Mouse (Mus musculus) CH12.LX (cell line): ENCODE measurements around the gene Cask. TPM values are rescaled to one million over a fixed set of nuclear protein-coding genes. Genes with fewer than 3 reads are reported as not detected.
A peak's percentile ranks its signal among the peaks of the same experiment; 100 is the strongest.

Source experiments
- DNase-seq: peaks from one replicate; pipeline ENCODE4 v3.0.0-alpha.2; 2013; ENCODE audit errors: extremely low read depth
- H3K27ac ChIP-seq: 2 replicates; pipeline ENCODE4 v1.5.1; 2012; ENCODE audit warnings: low read depth, mild to moderate bottlenecking, control low read depth, moderate library complexity; ENCODE audit not compliant: insufficient read depth
- H3K27me3 ChIP-seq: replicated peaks from 2 replicates; pipeline ENCODE3; 2012; ENCODE audit warnings: inconsistent platforms
- H3K36me3 ChIP-seq, 2 experiments: replicated peaks in 1 of 2; 2 replicates each; pipeline versions ENCODE3 to v1.6.1; 2012; ENCODE audit warnings: inconsistent platforms in 1 of 2, low read length in 1 of 2, mild to moderate bottlenecking in 1 of 2, mixed read lengths in 1 of 2, moderate library complexity in 1 of 2; ENCODE audit not compliant: control insufficient read depth in 1 of 2, insufficient read depth in 1 of 2
- H3K4me1 ChIP-seq, 2 experiments: 2 replicates each; pipeline ENCODE4 v1.6.1; 2012; ENCODE audit warnings: inconsistent platforms in 1 of 2, moderate library complexity in 1 of 2; ENCODE audit not compliant: insufficient read depth in 2 of 2, control insufficient read depth in 1 of 2
- H3K4me2 ChIP-seq: 2 replicates; pipeline ENCODE4 v1.6.1; 2012; ENCODE audit warnings: low read depth, mild to moderate bottlenecking, control low read depth; ENCODE audit not compliant: poor library complexity, insufficient read depth, severe bottlenecking
- H3K4me3 ChIP-seq, 3 experiments: fragments of 150-350 bp in 1 of 3; sonication (generic) in 1 of 3; replicated peaks in 1 of 3; 2 replicates each; pipeline versions ENCODE3 to v1.5.1; 2011 to 2012; ENCODE audit warnings: low read depth in 2 of 3, low read length in 2 of 3, mild to moderate bottlenecking in 2 of 3, moderate library complexity in 2 of 3, control low read depth in 1 of 3, improper control_type of control experiment in 1 of 3, inconsistent platforms in 1 of 3, mixed read lengths in 1 of 3; ENCODE audit not compliant: poor library complexity in 1 of 3
- H3K79me2 ChIP-seq: replicated peaks from 2 replicates; pipeline ENCODE4 v1.6.1; 2012; ENCODE audit warnings: mild to moderate bottlenecking, moderate library complexity; ENCODE audit not compliant: control insufficient read depth, poor library complexity, insufficient read depth, severe bottlenecking; ENCODE audit errors: extremely low read depth
- H3K9ac ChIP-seq: 2 replicates; pipeline ENCODE4 v1.6.1; 2012; ENCODE audit warnings: low read depth, mild to moderate bottlenecking, control low read depth, moderate library complexity; ENCODE audit not compliant: insufficient read depth
- H3K9me3 ChIP-seq: replicated peaks from 2 replicates; pipeline ENCODE3; 2012; ENCODE audit warnings: low read length, inconsistent platforms, mixed read lengths
- BHLHE40 ChIP-seq: IDR thresholded peaks from 2 replicates; pipeline ENCODE4 v1.6.1; 2011; ENCODE audit warnings: mild to moderate bottlenecking, low read depth, low read length, improper control_type of control experiment
- CHD2 ChIP-seq: IDR thresholded peaks from 2 replicates; pipeline ENCODE4 v1.6.1; 2011; ENCODE audit warnings: low read length, improper control_type of control experiment
- CTCF ChIP-seq, 2 experiments: IDR thresholded peaks in 1 of 2; conservative IDR thresholded peaks in 1 of 2; 2 replicates each; pipeline ENCODE4 v1.5.1; 2011 to 2012; ENCODE audit warnings: low read depth in 2 of 2, low read length in 2 of 2, improper control_type of control experiment in 1 of 2, inconsistent platforms in 1 of 2, mild to moderate bottlenecking in 1 of 2, moderate library complexity in 1 of 2
- E2F4 ChIP-seq: IDR thresholded peaks from 2 replicates; pipeline ENCODE4 v1.6.1; 2011; ENCODE audit warnings: low read depth, low read length, improper control_type of control experiment; ENCODE audit not compliant: insufficient replicate concordance
- ELF1 ChIP-seq: IDR thresholded peaks from 2 replicates; pipeline ENCODE4 v1.6.1; 2014; ENCODE audit warnings: low read depth, mild to moderate bottlenecking, inconsistent platforms, low read length, improper control_type of control experiment
- EP300 ChIP-seq: IDR thresholded peaks from 2 replicates; pipeline ENCODE4 v1.6.1; 2011; ENCODE audit warnings: low read length, improper control_type of control experiment
- GABPA ChIP-seq: IDR thresholded peaks from 2 replicates; pipeline ENCODE4 v1.6.1; 2012; ENCODE audit warnings: low read depth, low read length, improper control_type of control experiment, inconsistent platforms; ENCODE audit not compliant: insufficient replicate concordance
- HCFC1 ChIP-seq: IDR thresholded peaks from 2 replicates; pipeline ENCODE4 v1.6.1; 2012; ENCODE audit warnings: low read depth, mild to moderate bottlenecking, inconsistent platforms, low read length, improper control_type of control experiment
- IRF4 ChIP-seq: IDR thresholded peaks from 2 replicates; pipeline ENCODE4 v1.6.1; 2014; ENCODE audit warnings: low read depth, mild to moderate bottlenecking, inconsistent platforms, low read length, improper control_type of control experiment
- JUND ChIP-seq: conservative IDR thresholded peaks from 2 replicates; pipeline ENCODE4 v1.6.1; 2011; ENCODE audit warnings: low read depth, low read length, improper control_type of control experiment
- KAT2A ChIP-seq: IDR thresholded peaks from 2 replicates; pipeline ENCODE4 v1.6.1; 2012; ENCODE audit warnings: low read length, improper control_type of control experiment, inconsistent platforms; ENCODE audit not compliant: insufficient replicate concordance
- MAFK ChIP-seq: IDR thresholded peaks from 2 replicates; pipeline ENCODE4 v1.6.1; 2011; ENCODE audit warnings: low read length, improper control_type of control experiment; ENCODE audit not compliant: insufficient replicate concordance
- MAX ChIP-seq: IDR thresholded peaks from 2 replicates; pipeline ENCODE4 v1.6.1; 2011; ENCODE audit warnings: low read length, improper control_type of control experiment
- MAZ ChIP-seq: IDR thresholded peaks from 2 replicates; pipeline ENCODE4 v1.6.1; 2012; ENCODE audit warnings: low read depth, mild to moderate bottlenecking, inconsistent platforms, low read length, improper control_type of control experiment, moderate library complexity
- MEF2A ChIP-seq: IDR thresholded peaks from 2 replicates; pipeline ENCODE4 v1.6.1; 2014; ENCODE audit warnings: low read depth, mild to moderate bottlenecking, inconsistent platforms, low read length, improper control_type of control experiment, borderline replicate concordance
- MXI1 ChIP-seq: IDR thresholded peaks from 2 replicates; pipeline ENCODE4 v1.6.1; 2011; ENCODE audit warnings: mild to moderate bottlenecking, low read depth, low read length, improper control_type of control experiment
- NRF1 ChIP-seq: IDR thresholded peaks from 2 replicates; pipeline ENCODE4 v1.6.1; 2014; ENCODE audit warnings: low read depth, mild to moderate bottlenecking, inconsistent platforms, low read length, improper control_type of control experiment, moderate library complexity
- PAX5 ChIP-seq: IDR thresholded peaks from 2 replicates; pipeline ENCODE4 v1.6.1; 2012; ENCODE audit warnings: low read length, inconsistent platforms, mixed read lengths
- POLR2AphosphoS2 ChIP-seq: IDR thresholded peaks from 2 replicates; pipeline ENCODE4 v1.6.1; 2011; ENCODE audit warnings: low read depth, low read length, improper control_type of control experiment
- RAD21 ChIP-seq: IDR thresholded peaks from 2 replicates; pipeline ENCODE4 v1.6.1; 2011; ENCODE audit warnings: low read depth, mild to moderate bottlenecking, low read length, improper control_type of control experiment, moderate library complexity
- SIN3A ChIP-seq: IDR thresholded peaks from 2 replicates; pipeline ENCODE4 v1.6.1; 2012; ENCODE audit warnings: low read length, improper control_type of control experiment, inconsistent platforms
- TBP ChIP-seq: conservative IDR thresholded peaks from 2 replicates; pipeline ENCODE4 v1.6.1; 2011; ENCODE audit warnings: low read depth, low read length, improper control_type of control experiment
- TCF12 ChIP-seq: IDR thresholded peaks from 2 replicates; pipeline ENCODE4 v1.6.1; 2014; ENCODE audit warnings: low read depth, mild to moderate bottlenecking, inconsistent platforms, low read length, improper control_type of control experiment
- UBTF ChIP-seq: IDR thresholded peaks from 2 replicates; pipeline ENCODE4 v1.6.1; 2012; ENCODE audit warnings: low read depth, mild to moderate bottlenecking, inconsistent platforms, low read length, improper control_type of control experiment, moderate library complexity
- USF1 ChIP-seq: IDR thresholded peaks from 2 replicates; pipeline ENCODE4 v1.6.1; 2014; ENCODE audit warnings: low read depth, mild to moderate bottlenecking, inconsistent platforms, low read length, improper control_type of control experiment
- USF2 ChIP-seq: conservative IDR thresholded peaks from 2 replicates; pipeline ENCODE4 v1.6.1; 2011; ENCODE audit warnings: low read depth, low read length, improper control_type of control experiment
- ZC3H11A ChIP-seq: IDR thresholded peaks from 2 replicates; pipeline ENCODE4 v1.6.1; 2012; ENCODE audit warnings: low read depth, mild to moderate bottlenecking, inconsistent platforms, low read length, improper control_type of control experiment
- ZMIZ1 ChIP-seq: IDR thresholded peaks from 2 replicates; pipeline ENCODE4 v1.6.1; 2012; ENCODE audit warnings: low read depth, mild to moderate bottlenecking, inconsistent platforms, low read length, improper control_type of control experiment
- ZNF384 ChIP-seq: IDR thresholded peaks from 2 replicates; pipeline ENCODE4 v1.6.1; 2012; ENCODE audit warnings: low read depth, low read length, improper control_type of control experiment, inconsistent platforms
- dilution Hi-C: fragments of 300-500 bp; cut with MboI; formaldehyde crosslinking; loops from 2 replicates; pipeline ENCODE4 v1.14.3; 2020; ENCODE audit warnings: low sequenced_read_pairs; ENCODE audit not compliant: extremely low pct_unique_long_range_greater_than_20kb, extremely low pct_ligation_motif_present
- in situ Hi-C: fragments of 300-500 bp; cut with MboI; formaldehyde crosslinking; loops from 3 replicates; pipeline ENCODE4 v1.14.3; 2019; ENCODE audit warnings: low sequenced_read_pairs, low pct_ligation_motif_present, low pct_unique_long_range_greater_than_20kb, mixed read lengths
- polyA plus RNA-seq: library from polyadenylated mRNA; unstranded; fragments of >175 nt; gene quantifications from 2 replicates; pipeline ENCODE4 v1.2.1, GENCODE M21; 2012; ENCODE audit warnings: low read depth; ENCODE audit not compliant: insufficient read length
- total RNA-seq, 2 experiments: library from RNA; depleted of rRNA; stranded (reverse); fragments of 300-350 nt in 1 of 2; fragments of >200 nt in 1 of 2; gene quantifications; 2 replicates each; pipeline ENCODE4 v1.2.3; 2012 to 2014

Cask gene
- total and polyA plus RNA-seq, 3 experiments, result 0.40 to 5.0 (median 0.49) TPM

GRCm38 (mm10) chrX:13599966-13600365 lies 251.2 kb downstream of the Cask start:
- TF ChIP-seq TCF12, result peak; percentile 35; the same call in 1 of the 2 replicates
- no peak for TF ChIP-seq MAZ
- TF ChIP-seq ELF1, result no peak
- no peak for TF ChIP-seq POLR2AphosphoS2
- 0 out of 2 replicates have a peak, but pooled peaks have one; percentile 3 for TF ChIP-seq BHLHE40
- no peak for TF ChIP-seq ZMIZ1
- no peak for TF ChIP-seq CTCF (conservative IDR thresholded peaks at IDR 0.05 in 1 of 2, IDR thresholded peaks at IDR 0.05 in 1 of 2; ENCODE audit: low read depth in 2 of 2, low read length in 2 of 2)
- 0 out of 2 replicates have a peak, but pooled peaks have one; percentile 3 for TF ChIP-seq ZNF384
- no peak for TF ChIP-seq JUND
- no peak for TF ChIP-seq ZC3H11A
- TF ChIP-seq USF1, result no peak
- 0 out of 2 replicates have a peak, but pooled peaks have one; percentile 30 for TF ChIP-seq SIN3A
- peak; percentile 78; the same call in 1 of the 2 replicates for TF ChIP-seq EP300
- no peak for TF ChIP-seq MAX
- TF ChIP-seq IRF4, result peak; percentile 29; the same call in 1 of the 2 replicates
- 0 out of 2 replicates have a peak, but pooled peaks have one; percentile 49 for TF ChIP-seq TBP
- dilution Hi-C loops, result no loop called here
- in situ Hi-C loops, result no loop called here
- H3K4me2 ChIP-seq, result peak overlapping the region; percentile 21; the same call in 1 of the 2 replicates
- peak; percentile 44 for DNase-seq
- H3K36me3 ChIP-seq, result no peaks in the 10 kb centered on the region
- H3K79me2 ChIP-seq, result no peaks in the 10 kb centered on the region
- no peak overlapping the region for H3K4me3 ChIP-seq
- peaks cover 6 to 13% of the 10 kb centered on the region in 2 experiments; a peak in 3 of 4 replicates for H3K4me1 ChIP-seq
- no peaks in the 10 kb centered on the region for H3K9me3 ChIP-seq
- peak overlapping the region; percentile 39; the same call in 1 of the 2 replicates for H3K9ac ChIP-seq
- H3K27me3 ChIP-seq, result no peaks in the 10 kb centered on the region
- peak overlapping the region; percentile 83 for H3K27ac ChIP-seq

GRCm38 (mm10) chrX:13599373-13599772 lies 251.8 kb downstream of the Cask start:
- H3K79me2 ChIP-seq, result no peaks in the 10 kb centered on the region
- TF ChIP-seq USF2, result no peak
- no peak; the same call in 1 of the 2 replicates for TF ChIP-seq RAD21
- no peak for TF ChIP-seq KAT2A
- TF ChIP-seq SIN3A, result peak; percentile 56; the same call in 1 of the 2 replicates
- TF ChIP-seq ZNF384, result no peak
- TF ChIP-seq MEF2A, result peak; percentile 72; the same call in 1 of the 2 replicates
- TF ChIP-seq MXI1, result no peak
- no peak for TF ChIP-seq PAX5
- no peak; the same call in 1 of the 2 replicates for TF ChIP-seq ELF1
- TF ChIP-seq GABPA, result no peak
- no peak for TF ChIP-seq UBTF
- TF ChIP-seq POLR2AphosphoS2, result no peak
- TF ChIP-seq CTCF (conservative IDR thresholded peaks at IDR 0.05 in 1 of 2, IDR thresholded peaks at IDR 0.05 in 1 of 2; ENCODE audit: low read depth in 2 of 2, low read length in 2 of 2), result no peak
- TF ChIP-seq HCFC1, result no peak
- TF ChIP-seq ZC3H11A, result no peak
- TF ChIP-seq ZMIZ1, result no peak; the same call in 1 of the 2 replicates
- 0 out of 2 replicates have a peak, but pooled peaks have one; percentile 48 for TF ChIP-seq E2F4
- peak; percentile 71 for TF ChIP-seq BHLHE40
- 0 out of 2 replicates have a peak, but pooled peaks have one; percentile 11 for TF ChIP-seq TBP
- no peak for TF ChIP-seq MAFK
- peak; percentile 95 for TF ChIP-seq EP300
- no peak for TF ChIP-seq NRF1
- no peak for TF ChIP-seq MAZ
- TF ChIP-seq MAX, result peak; percentile 36; the same call in 1 of the 2 replicates
- no peak for TF ChIP-seq USF1
- peak; percentile 70; the same call in 1 of the 2 replicates for TF ChIP-seq CHD2

More at GRCm38 (mm10) chrX:13599373-13599772, 251.8 kb downstream of the Cask start:
- Histone ChIP-seq H3K36me3 (no peaks in the 10 kb centered on the region), H3K4me1 (peaks cover 6 to 13% of the 10 kb centered on the region in 2 experiments; a peak in 3 of 4 replicates), H3K4me3 (no peak overlapping the region), H3K9ac (peak overlapping the region; percentile 39; the same call in 1 of the 2 replicates), H3K27me3 (no peaks in the 10 kb centered on the region), H3K27ac (peak overlapping the region; percentile 83), H3K9me3 (no peaks in the 10 kb centered on the region), H3K4me2 (peak overlapping the region; percentile 75)
- in situ Hi-C loops (no loop called here), dilution Hi-C loops (no loop called here)
- peak; percentile 73 for DNase-seq
